In genomic region chr14:60985077-60985476, GRCm38 (mm10) we compare ENCODE assay signal across 19 mouse cellular contexts.
DNase-seq lines count a peak whose midpoint lies in the region; ATAC-seq and TF ChIP-seq lines count a peak whose summit lies in the region.
"Had no signal": no experiment of that assay in that cellular context is flagged by ENCODE, and none has a peak within 500 bp of the region (broad histone marks: within the 10 kb centered on the region; RNA-seq: fewer than 3 reads in every experiment).

No protein-coding gene starts in this region.

- H3K4me3 ChIP-seq in lung, embryonic 14.5 days (ENCODE audit: low read depth, low read length): no peak overlapping the region
- H3K4me3 ChIP-seq in cortical plate, adult 2 months (ENCODE audit: insufficient read depth, low read length): no peak overlapping the region
- H3K4me3 ChIP-seq in forebrain, embryonic 16.5 days (replicated peaks; ENCODE audit: low read length): no peak overlapping the region
- H3K4me3 ChIP-seq: limb, embryonic 15.5 days; midbrain, embryonic 12.5 days had no signal

- H3K9ac ChIP-seq in lung, embryonic 14.5 days: no peak overlapping the region; the same call in 1 of the 2 replicates
- no peak overlapping the region for H3K9ac ChIP-seq in forebrain, embryonic 16.5 days (replicated peaks; ENCODE audit: low read depth, low read length)
- H3K9ac ChIP-seq: limb, embryonic 15.5 days; liver, postnatal 0 days; midbrain, embryonic 12.5 days had no signal

- no peak for ATAC-seq in lung, embryonic 14.5 days (ENCODE audit: insufficient read depth)
- no peak for ATAC-seq in forebrain, embryonic 16.5 days
- ATAC-seq: CD4-positive, CD25-positive, alpha-beta regulatory T cell, adult 4 months had no signal

- TF ChIP-seq POLR2A in cortical plate, adult 2 months (IDR thresholded peaks at IDR 0.05; ENCODE audit: extremely low read depth, insufficient read depth, low read length): no peak

- intact Hi-C loops in gastrocnemius, postnatal 14 days (cut with DNase I; ENCODE audit: low total_unique reads): loop anchor here (10.0 kb wide), 1 partner anchor 180 kb away; no protein-coding TSS in a partner anchor

- H3K4me1 ChIP-seq in lung, embryonic 14.5 days (ENCODE audit: insufficient read depth): peaks cover 27% of the 10 kb centered on the region
- H3K4me1 ChIP-seq in cortical plate, adult 2 months (ENCODE audit: control insufficient read depth, insufficient read depth, low read length): peaks cover 14% of the 10 kb centered on the region; the same call in 1 of the 2 replicates
- peaks cover 27% of the 10 kb centered on the region for H3K4me1 ChIP-seq in forebrain, embryonic 16.5 days (replicated peaks; ENCODE audit: control insufficient read depth, insufficient read depth, low read length)

- peak; percentile 59 for DNase-seq in lung, embryonic 14.5 days
- DNase-seq in lung, postnatal 14 days: no peak
- DNase-seq in embryo, embryonic 11 days: peak; percentile 49
- DNase-seq in cerebellum, adult 11 months: no peak
- DNase-seq in gastrocnemius, postnatal 14 days: no peak
- no peak for DNase-seq in kidney, postnatal 25 days
- DNase-seq: adrenal gland, postnatal 14 days; cerebellum, postnatal 10 days; heart, adult 11 months; kidney, adult 11 months; kidney, postnatal 4 days; liver, postnatal 0 days; right cerebral cortex, postnatal 25 days; thymus, postnatal 4 days had no signal

- no peaks in the 10 kb centered on the region for H3K9me3 ChIP-seq in lung, embryonic 14.5 days (ENCODE audit: low read depth, low read length)
- no peaks in the 10 kb centered on the region for H3K9me3 ChIP-seq in forebrain, embryonic 16.5 days (ENCODE audit: control insufficient read depth, low read length)
- H3K9me3 ChIP-seq: limb, embryonic 15.5 days; midbrain, embryonic 12.5 days had no signal

- H3K36me3 ChIP-seq in lung, embryonic 14.5 days (ENCODE audit: insufficient read depth): peaks cover 25% of the 10 kb centered on the region
- no peaks in the 10 kb centered on the region; the same call in 1 of the 2 replicates for H3K36me3 ChIP-seq in forebrain, embryonic 16.5 days (ENCODE audit: control insufficient read depth, insufficient read depth)
- H3K36me3 ChIP-seq: limb, embryonic 15.5 days had no signal

- no peak overlapping the region for H3K4me2 ChIP-seq in lung, embryonic 14.5 days
- no peak overlapping the region for H3K4me2 ChIP-seq in forebrain, embryonic 16.5 days (ENCODE audit: low read length)
- H3K4me2 ChIP-seq: limb, embryonic 15.5 days; midbrain, embryonic 12.5 days had no signal

- H3K27ac ChIP-seq in lung, embryonic 14.5 days (ENCODE audit: low read depth): peak overlapping the region; percentile 38
- H3K27ac ChIP-seq in cortical plate, adult 2 months (ENCODE audit: insufficient read depth, low read length): peak overlapping the region; percentile 60; the same call in 1 of the 2 replicates
- H3K27ac ChIP-seq in forebrain, embryonic 16.5 days (ENCODE audit: low read length): 0 out of 2 replicates have a peak overlapping the region, but pooled peaks have one; percentile 6
- H3K27ac ChIP-seq: midbrain, embryonic 12.5 days had no signal

- no peak for TF ChIP-seq CTCF in lung, embryonic 14.5 days (IDR thresholded peaks at IDR 0.05; ENCODE audit: low read depth)
- no peak for TF ChIP-seq CTCF in cortical plate, adult 2 months (IDR thresholded peaks at IDR 0.05; ENCODE audit: extremely low read depth, insufficient read depth, low read length)

- WGBS in lung, embryonic 14.5 days: 20% methylated on average over 4 of the region's 4 CpGs
- WGBS in forebrain, embryonic 16.5 days: 10% methylated on average over 4 of the region's 4 CpGs

- H3K27me3 ChIP-seq in lung, embryonic 14.5 days (ENCODE audit: insufficient read depth, low read length): no peaks in the 10 kb centered on the region
- no peaks in the 10 kb centered on the region for H3K27me3 ChIP-seq in forebrain, embryonic 16.5 days (replicated peaks; ENCODE audit: control insufficient read depth, insufficient read depth, low read length)
- H3K27me3 ChIP-seq: limb, embryonic 15.5 days; midbrain, embryonic 12.5 days had no signal

Comparison
In these comparisons a context has a peak if more than half of its experiments do, and no peak if none do; other contexts are left out.
1. DNase-seq: peak in lung, embryonic 14.5 days (single experiment) and embryo, embryonic 11 days (single experiment); none in lung, postnatal 14 days (single experiment), cerebellum, adult 11 months (single experiment), gastrocnemius, postnatal 14 days (single experiment) and kidney, postnatal 25 days (0 of 2).
2. H3K27ac ChIP-seq: peak in every context shown above with its lines; median percentile 60 in cortical plate, adult 2 months; 38 in lung, embryonic 14.5 days; 6 in forebrain, embryonic 16.5 days.